Mouse (Mus musculus): ENCODE results near the gene Mta3. TPM values are rescaled to one million over a fixed set of nuclear protein-coding genes. Genes with fewer than 3 reads are reported as not detected.

The Mta3 gene
- polyA plus RNA-seq, 1 experiment from 2014 or later: 29.8 TPM

DNA sequence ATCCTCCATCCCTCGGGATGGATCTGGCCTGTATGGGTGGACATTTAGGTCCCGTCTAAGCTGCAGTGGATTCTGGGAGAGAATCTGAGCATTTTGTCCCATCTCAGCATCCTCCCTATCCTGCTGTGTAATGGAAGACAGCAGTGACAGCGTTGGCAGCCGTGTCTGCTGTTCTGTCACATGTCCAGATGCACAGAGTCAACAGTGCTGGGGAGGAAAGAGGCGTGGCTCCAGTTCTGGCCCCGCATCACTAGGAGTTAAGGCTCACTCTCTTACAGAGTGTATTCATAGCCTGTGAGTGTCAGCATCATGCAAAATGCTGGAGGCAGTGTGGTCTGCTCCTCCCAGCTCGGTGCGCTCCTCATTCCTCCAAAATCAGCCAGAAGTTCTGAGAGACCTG is 113.5 kb downstream of the Mta3 start:
- H3K9ac ChIP-seq (ENCODE audit: low read depth, low read length): no peak overlapping the region
- no peak for ATAC-seq
- no peak overlapping the region for H3K4me3 ChIP-seq (ENCODE audit: low read depth, low read length)
- no peak overlapping the region for H3K27ac ChIP-seq (ENCODE audit: low read depth, low read length)
- WGBS: 52% methylated on average over 8 of the region's 8 CpGs
- peaks cover 11% of the 10 kb centered on the region; the same call in 1 of the 2 replicates for H3K36me3 ChIP-seq (ENCODE audit: control insufficient read depth, insufficient read depth)
- H3K27me3 ChIP-seq (replicated peaks; ENCODE audit: control insufficient read depth, insufficient read depth, low read length): no peaks in the 10 kb centered on the region
- H3K4me1 ChIP-seq (replicated peaks; ENCODE audit: control insufficient read depth, insufficient read depth, low read length): no peaks in the 10 kb centered on the region
- no peak for TF ChIP-seq CTCF (IDR thresholded peaks at IDR 0.05; ENCODE audit: low read depth)
- H3K4me2 ChIP-seq (replicated peaks; ENCODE audit: low read depth): no peak overlapping the region
- H3K9me3 ChIP-seq (ENCODE audit: control insufficient read depth): no peaks in the 10 kb centered on the region

DNA sequence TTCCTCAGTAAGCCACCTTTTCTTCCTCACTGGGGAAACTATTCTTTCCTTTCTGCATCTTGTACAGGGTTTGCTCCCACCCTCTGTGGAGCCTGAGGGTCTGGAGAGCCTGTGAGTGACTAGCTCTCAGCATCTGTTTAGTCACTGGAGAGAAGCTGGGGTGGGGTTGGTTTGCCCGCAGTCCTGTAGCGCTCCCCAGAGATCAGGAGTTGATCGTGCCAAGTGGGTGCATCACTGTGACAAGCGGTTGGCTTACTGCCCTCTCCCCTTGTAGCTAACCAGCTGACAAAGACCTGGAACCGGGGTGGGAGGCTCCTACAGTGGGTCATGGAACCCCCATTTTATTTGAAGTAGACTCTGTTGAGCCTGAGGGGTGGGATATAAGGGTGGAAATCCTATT is 114.7 kb downstream of the Mta3 start:
- no peaks in the 10 kb centered on the region for H3K4me1 ChIP-seq (replicated peaks; ENCODE audit: control insufficient read depth, insufficient read depth, low read length)
- no peak overlapping the region for H3K9ac ChIP-seq (ENCODE audit: low read depth, low read length)
- H3K27me3 ChIP-seq (replicated peaks; ENCODE audit: control insufficient read depth, insufficient read depth, low read length): no peaks in the 10 kb centered on the region
- no peak overlapping the region for H3K27ac ChIP-seq (ENCODE audit: low read depth, low read length)
- H3K9me3 ChIP-seq (ENCODE audit: control insufficient read depth): no peaks in the 10 kb centered on the region
- H3K4me3 ChIP-seq (ENCODE audit: low read depth, low read length): no peak overlapping the region
- TF ChIP-seq CTCF (IDR thresholded peaks at IDR 0.05; ENCODE audit: low read depth): no peak
- no peak overlapping the region for H3K4me2 ChIP-seq (replicated peaks; ENCODE audit: low read depth)
- peaks cover under 1% of the 10 kb centered on the region; the same call in 1 of the 2 replicates for H3K36me3 ChIP-seq (ENCODE audit: control insufficient read depth, insufficient read depth)
- no peak for ATAC-seq
- 82% methylated on average over 5 of the region's 5 CpGs for WGBS

DNA sequence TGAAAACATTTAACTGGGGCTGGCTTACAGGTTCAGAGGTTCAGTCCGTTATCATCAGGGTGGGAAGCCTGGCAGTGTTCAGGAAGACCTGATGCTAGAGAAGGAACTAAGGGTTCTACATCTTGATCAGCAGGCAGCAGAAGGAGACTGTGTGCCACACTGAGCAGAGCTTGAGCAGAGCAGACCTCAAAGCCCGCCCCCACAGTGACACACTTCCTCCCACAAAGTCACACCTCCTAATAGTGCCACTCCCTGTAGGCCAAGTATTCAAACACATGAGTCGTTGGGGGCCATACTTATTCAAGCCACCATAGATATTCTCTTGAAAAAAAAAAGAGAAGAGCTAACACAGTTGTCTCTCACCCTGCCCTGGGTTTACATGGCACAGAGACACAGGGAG is 115.9 kb downstream of the Mta3 start:
- no peak overlapping the region for H3K4me2 ChIP-seq (replicated peaks; ENCODE audit: low read depth)
- no peak for TF ChIP-seq CTCF (IDR thresholded peaks at IDR 0.05; ENCODE audit: low read depth)
- no peaks in the 10 kb centered on the region for H3K9me3 ChIP-seq (ENCODE audit: control insufficient read depth)
- H3K9ac ChIP-seq (ENCODE audit: low read depth, low read length): no peak overlapping the region
- no peaks in the 10 kb centered on the region for H3K36me3 ChIP-seq (ENCODE audit: control insufficient read depth, insufficient read depth)
- WGBS: 85% methylated on average over 3 of the region's 3 CpGs
- ATAC-seq: no peak
- H3K27ac ChIP-seq (ENCODE audit: low read depth, low read length): no peak overlapping the region
- H3K4me3 ChIP-seq (ENCODE audit: low read depth, low read length): no peak overlapping the region
- no peaks in the 10 kb centered on the region for H3K4me1 ChIP-seq (replicated peaks; ENCODE audit: control insufficient read depth, insufficient read depth, low read length)
- no peaks in the 10 kb centered on the region for H3K27me3 ChIP-seq (replicated peaks; ENCODE audit: control insufficient read depth, insufficient read depth, low read length)

DNA sequence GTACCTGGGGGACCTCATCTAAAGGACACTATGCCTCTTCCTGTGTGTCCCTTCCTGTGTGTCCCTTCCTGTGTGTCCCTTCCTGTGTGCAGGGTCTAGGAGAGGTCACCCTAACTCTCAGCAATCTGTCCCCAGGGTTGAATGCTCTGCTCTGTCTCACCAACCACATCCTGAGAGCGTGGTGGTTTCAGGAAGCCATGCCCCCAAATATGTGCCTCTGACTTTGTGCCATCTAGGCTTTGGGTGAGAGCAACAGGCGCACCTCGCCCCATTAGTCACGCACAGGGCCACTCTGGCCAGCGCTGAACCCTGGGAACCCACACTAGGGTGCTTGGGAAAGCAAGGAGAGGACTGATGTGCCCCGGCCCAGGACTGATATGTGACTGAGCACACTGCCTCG is 117.9 kb downstream of the Mta3 start:
- Histone ChIP-seq H3K9ac (ENCODE audit: low read depth, low read length) (no peak overlapping the region), H3K36me3 (ENCODE audit: control insufficient read depth, insufficient read depth) (no peaks in the 10 kb centered on the region), H3K4me1 (replicated peaks; ENCODE audit: control insufficient read depth, insufficient read depth, low read length) (no peaks in the 10 kb centered on the region), H3K4me3 (ENCODE audit: low read depth, low read length) (no peak overlapping the region), H3K27ac (ENCODE audit: low read depth, low read length) (no peak overlapping the region), H3K4me2 (replicated peaks; ENCODE audit: low read depth) (no peak overlapping the region), H3K9me3 (ENCODE audit: control insufficient read depth) (no peaks in the 10 kb centered on the region), H3K27me3 (replicated peaks; ENCODE audit: control insufficient read depth, insufficient read depth, low read length) (no peaks in the 10 kb centered on the region)
- TF ChIP-seq CTCF (IDR thresholded peaks at IDR 0.05; ENCODE audit: low read depth): no peak
- 86% methylated on average over 7 of the region's 7 CpGs for WGBS
- no peak for ATAC-seq

- H3K4me2 ChIP-seq (replicated peaks; ENCODE audit: low read depth): no peak overlapping the region
- H3K9me3 ChIP-seq (ENCODE audit: control insufficient read depth): no peaks in the 10 kb centered on the region
- no peaks in the 10 kb centered on the region for H3K4me1 ChIP-seq (replicated peaks; ENCODE audit: control insufficient read depth, insufficient read depth, low read length)
- no peaks in the 10 kb centered on the region for H3K27me3 ChIP-seq (replicated peaks; ENCODE audit: control insufficient read depth, insufficient read depth, low read length)
- no peaks in the 10 kb centered on the region for H3K36me3 ChIP-seq (ENCODE audit: control insufficient read depth, insufficient read depth)
- H3K9ac ChIP-seq (ENCODE audit: low read depth, low read length): no peak overlapping the region
- no peak overlapping the region for H3K4me3 ChIP-seq (ENCODE audit: low read depth, low read length)
- ATAC-seq: no peak
- H3K27ac ChIP-seq (ENCODE audit: low read depth, low read length): no peak overlapping the region
- TF ChIP-seq CTCF (IDR thresholded peaks at IDR 0.05; ENCODE audit: low read depth): no peak
- WGBS: 82% methylated on average over 3 of the region's 3 CpGs
Measured at GRCm38 (mm10) chr17:83829356-83829755, 123.4 kb downstream of the Mta3 start.

DNA sequence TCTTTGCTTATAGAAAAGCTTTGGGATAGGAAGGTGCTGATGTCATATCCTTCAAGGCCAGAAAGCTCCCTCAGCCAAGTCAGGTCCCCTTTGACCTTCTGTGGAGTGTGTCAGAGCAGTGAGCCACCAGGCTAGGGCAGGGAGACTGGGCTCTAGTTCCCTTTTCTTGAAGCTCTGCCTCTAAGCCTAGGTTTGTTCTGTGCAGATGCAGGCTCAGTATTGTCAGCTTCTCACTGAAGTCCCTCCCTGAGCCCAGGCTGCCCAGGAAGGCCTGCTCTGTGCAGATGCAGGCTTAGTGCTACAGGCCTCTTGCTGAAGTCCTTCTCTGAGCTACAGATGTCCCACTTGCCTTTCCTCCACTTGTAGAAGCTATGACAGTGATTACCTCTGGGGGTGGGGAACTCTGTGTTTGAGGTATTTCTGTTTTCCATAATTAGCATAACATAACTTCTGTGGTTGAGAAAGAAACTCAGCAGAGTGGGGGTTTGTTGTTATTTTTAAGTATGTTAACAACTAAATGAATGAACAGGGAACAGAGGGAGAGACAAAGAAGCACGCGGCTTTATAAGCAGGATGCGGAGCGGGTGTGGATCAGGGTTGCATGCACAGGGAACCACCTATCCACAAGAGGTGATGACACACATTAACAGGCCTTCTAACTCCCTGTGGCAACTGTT is 124.8 kb downstream of the Mta3 start:
- Histone ChIP-seq H3K36me3 (ENCODE audit: control insufficient read depth, insufficient read depth) (no peaks in the 10 kb centered on the region), H3K4me1 (replicated peaks; ENCODE audit: control insufficient read depth, insufficient read depth, low read length) (no peaks in the 10 kb centered on the region), H3K9me3 (ENCODE audit: control insufficient read depth) (no peaks in the 10 kb centered on the region), H3K27me3 (replicated peaks; ENCODE audit: control insufficient read depth, insufficient read depth, low read length) (no peaks in the 10 kb centered on the region), H3K9ac (ENCODE audit: low read depth, low read length) (no peak overlapping the region), H3K4me2 (replicated peaks; ENCODE audit: low read depth) (no peak overlapping the region), H3K27ac (ENCODE audit: low read depth, low read length) (no peak overlapping the region), H3K4me3 (ENCODE audit: low read depth, low read length) (no peak overlapping the region)
- no peak for TF ChIP-seq CTCF (IDR thresholded peaks at IDR 0.05; ENCODE audit: low read depth)
- WGBS: 95% methylated on average over 4 of the region's 4 CpGs
- ATAC-seq: no peak

Data from intestine, postnatal 0 days (tissue).